ENCODE assay signal across 12 mouse cellular contexts in the genomic region with DNA sequence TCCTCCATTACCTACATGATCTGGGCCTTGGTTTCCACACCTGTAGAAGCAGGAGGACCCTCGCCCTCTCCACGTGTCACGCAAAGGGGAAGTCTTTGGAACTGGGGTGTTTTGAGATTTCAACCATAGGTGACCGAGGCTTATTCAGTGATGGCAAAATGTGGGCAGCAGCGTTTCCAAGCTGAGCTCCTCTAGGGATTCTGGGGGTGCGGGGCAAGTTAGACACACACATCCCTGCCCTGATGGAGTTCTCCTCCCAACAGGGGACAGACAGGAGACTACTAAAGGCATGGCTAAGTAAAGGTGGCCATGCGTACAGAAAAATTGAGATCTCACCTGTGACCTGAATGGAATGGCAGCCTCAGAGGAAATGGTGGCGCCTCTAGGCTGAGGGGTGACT. TPM values are rescaled to one million over a fixed set of nuclear protein-coding genes. Genes with fewer than 3 reads are reported as not detected.
DNase-seq lines count a peak whose midpoint lies in the region; ATAC-seq and TF ChIP-seq lines count a peak whose summit lies in the region.
"Had no signal": no experiment of that assay in that cellular context is flagged by ENCODE, and none has a peak within 500 bp of the region (broad histone marks: within the 10 kb centered on the region; RNA-seq: fewer than 3 reads in every experiment).

No protein-coding gene starts in this region.

- no peak overlapping the region for H3K4me3 ChIP-seq in hindbrain, embryonic 13.5 days
- H3K4me3 ChIP-seq in hindbrain, postnatal 0 days (ENCODE audit: low read length), result no peak overlapping the region
- H3K4me3 ChIP-seq in neural tube, embryonic 11.5 days (ENCODE audit: low read depth, low read length), result no peak overlapping the region
- no peak overlapping the region for H3K4me3 ChIP-seq in limb, embryonic 13.5 days
- H3K4me3 ChIP-seq: erythroblast, embryonic 14.5 days; megakaryocyte, embryonic 14.5 days had no signal

- no peaks in the 10 kb centered on the region for H3K36me3 ChIP-seq in hindbrain, embryonic 13.5 days
- no peaks in the 10 kb centered on the region for H3K36me3 ChIP-seq in hindbrain, postnatal 0 days (ENCODE audit: insufficient read depth, low read length)
- no peaks in the 10 kb centered on the region for H3K36me3 ChIP-seq in neural tube, embryonic 11.5 days (ENCODE audit: control insufficient read depth, insufficient read depth, low read length)
- H3K36me3 ChIP-seq in limb, embryonic 13.5 days, result no peaks in the 10 kb centered on the region

- no peak for TF ChIP-seq CTCF in hindbrain, postnatal 0 days (IDR thresholded peaks at IDR 0.05; ENCODE audit: low read depth)

- no peak for DNase-seq in hindbrain, postnatal 0 days (ENCODE audit: low spot score)
- DNase-seq in neural tube, embryonic 11.5 days (ENCODE audit: low spot score), result no peak
- no peak for DNase-seq in neural tube, embryonic 10.5 days (ENCODE audit: extremely low spot score, low spot score)
- no peak for DNase-seq in embryo, embryonic 10 days (ENCODE audit: low spot score)
- DNase-seq in spleen, postnatal 36 days (ENCODE audit: low spot score in 2 of 2), result no peak

- H3K9ac ChIP-seq in hindbrain, embryonic 13.5 days, result no peak overlapping the region
- no peak overlapping the region for H3K9ac ChIP-seq in hindbrain, postnatal 0 days (replicated peaks; ENCODE audit: low read length)
- no peak overlapping the region for H3K9ac ChIP-seq in neural tube, embryonic 11.5 days (ENCODE audit: low read length)
- no peak overlapping the region for H3K9ac ChIP-seq in limb, embryonic 13.5 days
- H3K9ac ChIP-seq: forebrain, postnatal 0 days; liver, embryonic 14.5 days had no signal

- WGBS in hindbrain, embryonic 13.5 days, result 78% methylated on average over 8 of the region's 8 CpGs
- 82% methylated on average over 8 of the region's 8 CpGs for WGBS in hindbrain, postnatal 0 days
- 78% methylated on average over 8 of the region's 8 CpGs for WGBS in neural tube, embryonic 11.5 days
- WGBS in limb, embryonic 13.5 days, result 73% methylated on average over 8 of the region's 8 CpGs

- no peaks in the 10 kb centered on the region for H3K27me3 ChIP-seq in hindbrain, embryonic 13.5 days
- H3K27me3 ChIP-seq in hindbrain, postnatal 0 days (ENCODE audit: insufficient read depth, low read length), result no peaks in the 10 kb centered on the region
- H3K27me3 ChIP-seq in neural tube, embryonic 11.5 days (ENCODE audit: control insufficient read depth, insufficient read depth, low read length), result no peaks in the 10 kb centered on the region
- H3K27me3 ChIP-seq in limb, embryonic 13.5 days, result no peaks in the 10 kb centered on the region; the same call in 1 of the 2 replicates
- H3K27me3 ChIP-seq: Patski had no signal

- peaks cover 37% of the 10 kb centered on the region for H3K4me1 ChIP-seq in hindbrain, embryonic 13.5 days (replicated peaks)
- peaks cover 18% of the 10 kb centered on the region for H3K4me1 ChIP-seq in hindbrain, postnatal 0 days (ENCODE audit: insufficient read depth, low read length)
- H3K4me1 ChIP-seq in neural tube, embryonic 11.5 days (ENCODE audit: control insufficient read depth, insufficient read depth, low read length), result peaks cover 12% of the 10 kb centered on the region; the same call in 1 of the 2 replicates
- H3K4me1 ChIP-seq in limb, embryonic 13.5 days, result peaks cover 40% of the 10 kb centered on the region

- ATAC-seq in hindbrain, embryonic 13.5 days (ENCODE audit: low FRiP score), result no peak
- no peak for ATAC-seq in hindbrain, postnatal 0 days
- no peak for ATAC-seq in neural tube, embryonic 11.5 days (ENCODE audit: insufficient read depth, low FRiP score, low TSS enrichment)
- no peak for ATAC-seq in limb, embryonic 13.5 days (ENCODE audit: low FRiP score, low read depth)
- ATAC-seq: forebrain, postnatal 0 days; Patski had no signal

- no peak overlapping the region for H3K4me2 ChIP-seq in hindbrain, embryonic 13.5 days
- H3K4me2 ChIP-seq in hindbrain, postnatal 0 days (ENCODE audit: low read depth, low read length), result no peak overlapping the region
- no peak overlapping the region for H3K4me2 ChIP-seq in neural tube, embryonic 11.5 days (ENCODE audit: low read depth)
- peak overlapping the region; percentile 27; the same call in 1 of the 2 replicates for H3K4me2 ChIP-seq in limb, embryonic 13.5 days (replicated peaks)

- H3K27ac ChIP-seq in hindbrain, embryonic 13.5 days, result peak overlapping the region; percentile 70; the same call in 1 of the 2 replicates
- H3K27ac ChIP-seq in hindbrain, postnatal 0 days, result no peak overlapping the region
- H3K27ac ChIP-seq in neural tube, embryonic 11.5 days (ENCODE audit: low read depth, low read length), result peak overlapping the region; percentile 73; the same call in 1 of the 2 replicates
- no peak overlapping the region for H3K27ac ChIP-seq in limb, embryonic 13.5 days
- H3K27ac ChIP-seq: liver, embryonic 14.5 days had no signal

- H3K9me3 ChIP-seq in hindbrain, embryonic 13.5 days, result no peaks in the 10 kb centered on the region
- no peaks in the 10 kb centered on the region for H3K9me3 ChIP-seq in hindbrain, postnatal 0 days (ENCODE audit: low read length)
- H3K9me3 ChIP-seq in neural tube, embryonic 11.5 days (ENCODE audit: control insufficient read depth, low read length), result no peaks in the 10 kb centered on the region
- H3K9me3 ChIP-seq in limb, embryonic 13.5 days, result no peaks in the 10 kb centered on the region

RNA-seq across cellular contexts. Expression of a gene that starts 41.7 kb away (rescaled TPM):
- 1.2 and 1.8 TPM in 2 replicates for polyA plus RNA-seq in hindbrain, embryonic 13.5 days (2015; fragmentation: Nextera tagmentation; extraction: Ambion mirVana)
- total RNA-seq in hindbrain, postnatal 0 days (2014; rRNA removed), result 4.8 and 9.7 TPM in 2 replicates
- 0.91 and 1.6 TPM in 2 replicates for polyA plus RNA-seq in hindbrain, postnatal 0 days (2015; fragmentation: Nextera tagmentation; extraction: Ambion mirVana)
- 1.8 and 1.9 TPM in 2 replicates for polyA plus RNA-seq in neural tube, embryonic 11.5 days (2014; fragmentation: Nextera tagmentation; extraction: Ambion mirVana)
- 3.6 and 3.7 TPM in 2 replicates for polyA plus RNA-seq in limb, embryonic 13.5 days (2015; fragmentation: Nextera tagmentation; extraction: Ambion mirVana)
- polyA plus RNA-seq: erythroblast, embryonic 14.5 days; Patski had no signal

Comparison
In these comparisons a context has a peak if more than half of its experiments do, and no peak if none do; other contexts are left out.
1. H3K27ac ChIP-seq: peak in hindbrain, embryonic 13.5 days (single experiment) and neural tube, embryonic 11.5 days (single experiment); none in hindbrain, postnatal 0 days (single experiment) and limb, embryonic 13.5 days (single experiment).